Mouse (Mus musculus) stomach, postnatal 0 days (tissue): ENCODE results near the gene Plcd3.

ENCODE experiments used
- CTCF ChIP-seq: IDR thresholded peaks from 2 replicates; pipeline ENCODE4 v1.5.1; 2016; ENCODE audit warnings: antibody characterized with exemption, low read depth, mild to moderate bottlenecking, moderate library complexity
- EP300 ChIP-seq: optimal IDR thresholded peaks from 2 replicates; pipeline ENCODE3; 2016; ENCODE audit warnings: antibody characterized with exemption

GRCm38 (mm10) chr11:103133456-103134185 is 32.2 kb upstream of the Plcd3 start:
- TF ChIP-seq CTCF (no peak), EP300 (no peak)
